Mouse (Mus musculus) frontal cortex, adult (tissue): ENCODE results near the gene Syt9.

Source experiments
- ATAC-seq: cut with Nextera tagmentation; 2 replicates; pipeline ENCODE4 v1.9.2; 2017; ENCODE audit warnings: mild to moderate bottlenecking, moderate library complexity, mixed read lengths; ENCODE audit not compliant: low TSS enrichment

Syt9 gene

DNA sequence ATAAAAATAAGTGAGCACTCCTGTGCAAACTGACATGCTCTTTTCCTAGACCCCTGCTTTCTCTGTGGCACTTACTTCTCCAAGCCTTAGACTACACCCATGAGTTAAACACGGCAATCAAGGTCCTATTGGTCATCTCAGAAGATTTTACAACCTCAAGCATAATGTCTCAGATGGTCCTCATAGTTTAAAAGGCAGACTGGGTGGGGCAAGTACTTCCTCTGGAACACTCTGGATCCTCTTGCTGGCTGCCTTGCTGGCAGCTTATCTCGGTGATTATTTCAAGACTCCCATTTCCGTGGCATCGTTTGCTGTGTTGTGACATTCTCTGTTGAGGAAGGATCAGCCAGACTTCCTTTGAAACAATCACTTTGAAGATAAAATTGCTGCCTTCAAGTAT is 169.5 kb downstream of the Syt9 start:
- ATAC-seq = no peak

DNA sequence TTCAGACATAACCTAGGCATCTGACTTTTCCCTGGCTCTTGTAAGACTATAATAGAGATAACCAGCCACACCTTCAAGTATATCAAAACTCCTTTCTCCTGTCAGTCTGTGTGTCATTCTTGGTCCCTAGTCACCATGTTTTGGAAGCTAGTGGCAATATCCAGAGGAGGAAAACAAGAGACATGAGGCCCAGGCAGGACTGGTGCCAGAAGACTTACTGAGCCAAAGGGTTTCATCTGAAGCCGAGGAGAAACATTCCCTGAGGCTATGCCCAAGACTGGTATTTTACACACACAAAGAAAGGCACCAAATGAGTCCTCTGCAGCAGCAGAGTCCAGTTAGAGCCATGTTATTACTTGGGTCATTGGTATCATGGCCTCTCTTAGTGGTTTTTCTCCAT is 174.5 kb downstream of the Syt9 start:
- ATAC-seq = no peak

GRCm38 (mm10) chr7:107547872-107548271 is 177.3 kb downstream of the Syt9 start:
- ATAC-seq = no peak

GRCm38 (mm10) chr7:107553461-107553860 is 182.9 kb downstream of the Syt9 start:
- no peak for ATAC-seq

DNA sequence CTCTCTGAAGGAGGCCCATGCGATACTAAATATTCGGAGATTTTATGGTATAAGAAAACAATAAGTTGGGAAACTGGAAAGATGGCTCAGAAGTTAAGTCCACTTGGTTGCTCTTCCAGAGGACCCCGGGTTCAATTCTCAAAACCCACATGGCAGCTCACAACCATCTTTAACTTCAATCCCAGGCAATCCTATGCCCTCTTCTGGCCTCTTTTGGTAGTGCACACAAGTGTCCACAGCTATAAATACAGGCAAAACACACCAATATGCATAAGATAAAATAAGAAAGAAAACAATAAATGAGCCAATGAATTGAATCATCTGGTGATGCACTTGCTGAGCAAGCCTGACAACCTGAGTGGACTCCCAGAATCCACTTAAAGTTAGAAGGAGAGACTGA is 185.4 kb downstream of the Syt9 start:
- no peak for ATAC-seq

- ATAC-seq = no peak
Measured at GRCm38 (mm10) chr7:107560675-107561074, 190.1 kb downstream of the Syt9 start.

- ATAC-seq = no peak
Measured at GRCm38 (mm10) chr7:107561584-107561983, 191.1 kb downstream of the Syt9 start.

GRCm38 (mm10) chr7:107563727-107564126 is 193.2 kb downstream of the Syt9 start:
- ATAC-seq = no peak

- ATAC-seq = peak; percentile 52
Measured at GRCm38 (mm10) chr7:107567261-107567671, 196.7 kb downstream of the Syt9 start, which contains the start of gene Olfml1. Olfml1 (plus strand) TSS chr7:107567446.

DNA sequence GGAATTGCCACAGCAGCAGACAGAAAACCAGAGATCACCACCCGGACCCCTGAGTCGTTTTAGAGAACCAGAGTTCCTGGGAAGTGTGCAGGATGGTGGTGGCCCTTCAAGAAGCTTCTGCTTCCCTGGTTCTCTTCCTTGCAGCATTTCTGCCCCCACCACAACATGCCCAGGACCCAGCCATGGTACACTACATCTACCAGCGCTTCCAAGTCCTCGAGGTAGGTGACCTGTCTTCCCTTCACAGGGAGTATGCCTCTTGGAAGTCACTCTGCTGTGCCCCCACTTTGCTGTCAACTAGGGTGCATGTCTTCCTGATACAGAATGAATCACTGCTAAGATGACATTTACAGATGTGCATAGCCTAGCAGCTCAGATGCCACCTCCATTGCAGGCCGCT is 197.1 kb downstream of the Syt9 start:
- no peak for ATAC-seq

DNA sequence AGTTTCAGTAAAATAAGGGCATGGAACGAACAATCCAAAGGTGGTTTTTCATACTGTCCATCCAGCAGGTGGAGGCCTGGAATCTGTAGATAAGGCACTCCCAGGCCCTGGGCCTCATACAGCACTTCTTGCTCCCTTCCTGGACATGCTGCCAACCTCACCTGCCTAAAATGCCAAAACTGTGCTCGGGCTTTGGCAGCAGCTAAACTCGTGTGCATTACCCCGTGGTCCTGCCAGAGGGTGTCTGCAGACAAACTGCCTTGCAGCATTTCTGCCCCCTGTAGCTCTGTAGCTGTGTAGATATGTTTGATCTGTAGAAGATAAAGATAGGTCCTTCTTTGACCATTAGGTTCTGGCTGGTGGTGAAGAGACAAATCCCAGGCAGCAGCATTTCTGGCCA is 198.4 kb downstream of the Syt9 start:
- no peak for ATAC-seq

DNA sequence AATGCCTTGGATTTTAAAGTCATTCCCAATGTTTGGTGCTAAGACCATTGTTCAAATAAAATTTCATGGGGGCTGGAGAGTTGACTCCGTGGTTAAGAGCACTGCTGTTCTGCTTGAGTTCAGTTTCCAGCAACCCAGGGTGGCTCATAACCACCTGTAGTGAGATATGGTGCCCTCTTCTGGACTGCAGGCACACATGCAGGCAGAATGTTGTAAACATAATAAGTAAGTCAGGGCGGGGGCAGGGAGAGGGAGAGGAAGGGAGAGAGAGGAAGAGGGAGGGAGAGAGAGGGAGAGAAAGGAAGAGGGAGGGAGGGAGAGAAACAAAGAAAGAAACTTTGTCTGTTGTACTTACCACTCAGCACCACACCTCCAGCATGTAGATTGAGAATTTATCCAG is 203.3 kb downstream of the Syt9 start:
- no peak for ATAC-seq

GRCm38 (mm10) chr7:107574276-107574675 is 203.7 kb downstream of the Syt9 start:
- ATAC-seq = no peak

GRCm38 (mm10) chr7:107592641-107593040 is 222.1 kb downstream of the Syt9 start:
- ATAC-seq = peak; percentile 34; the same call in 1 of the 2 replicates

DNA sequence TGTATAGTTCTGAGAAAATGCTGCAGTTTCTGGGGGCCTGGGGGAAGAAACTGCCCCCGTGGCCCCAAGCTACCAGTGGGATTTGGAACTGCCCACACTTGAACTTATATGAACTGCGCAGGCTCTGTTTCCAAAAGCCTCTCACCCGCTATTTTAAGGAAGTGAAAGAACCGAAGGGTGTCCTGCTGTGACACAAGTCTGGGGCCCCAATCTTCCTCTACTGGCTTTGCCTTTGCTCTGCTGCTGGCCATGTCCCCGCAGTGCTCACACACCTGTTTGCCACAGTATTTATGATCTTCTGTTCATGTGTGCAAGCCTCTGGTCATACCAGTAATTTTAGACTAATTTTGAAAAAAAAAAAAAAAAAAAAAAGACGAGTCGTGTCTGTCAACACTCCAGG is 223.4 kb downstream of the Syt9 start:
- no peak for ATAC-seq

- peak; percentile 60; the same call in 1 of the 2 replicates for ATAC-seq
Measured at GRCm38 (mm10) chr7:107594325-107594856, 223.9 kb downstream of the Syt9 start.

DNA sequence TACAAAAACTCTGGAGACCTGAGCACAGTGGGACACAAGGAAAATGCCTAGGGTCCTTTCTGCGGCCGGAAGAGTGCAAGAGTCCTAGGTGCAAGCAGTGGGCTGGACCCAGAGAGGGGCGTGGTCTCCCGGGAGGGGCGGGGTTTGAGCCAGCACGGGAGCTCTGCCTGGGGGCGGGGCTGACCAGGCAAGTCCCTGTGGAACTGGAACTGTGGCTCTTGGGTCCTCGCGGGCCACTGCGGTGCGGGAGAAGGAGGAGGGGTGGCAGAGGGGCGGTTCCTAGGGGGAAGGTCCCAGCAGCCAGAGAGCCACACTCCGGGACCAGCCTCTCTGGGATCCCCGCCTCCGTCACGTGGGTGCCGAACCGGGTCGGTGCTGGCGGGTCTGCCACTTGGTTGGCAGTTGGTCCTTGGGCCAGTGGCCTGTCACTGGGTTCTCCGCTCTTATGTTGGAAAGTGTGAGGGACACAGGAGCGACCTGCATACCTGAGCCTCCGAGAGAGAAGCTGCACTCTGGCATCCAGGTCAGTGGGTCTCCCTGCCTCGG is 224.4 kb downstream of the Syt9 start, which contains the start of gene Ppfibp2:
Gene Ppfibp2, plus strand, starts transcription at position 351 of the 546 bp plus-strand sequence.
- peak; percentile 91 for ATAC-seq

- ATAC-seq = no peak
Measured at GRCm38 (mm10) chr7:107595426-107595825, 224.9 kb downstream of the Syt9 start.

DNA sequence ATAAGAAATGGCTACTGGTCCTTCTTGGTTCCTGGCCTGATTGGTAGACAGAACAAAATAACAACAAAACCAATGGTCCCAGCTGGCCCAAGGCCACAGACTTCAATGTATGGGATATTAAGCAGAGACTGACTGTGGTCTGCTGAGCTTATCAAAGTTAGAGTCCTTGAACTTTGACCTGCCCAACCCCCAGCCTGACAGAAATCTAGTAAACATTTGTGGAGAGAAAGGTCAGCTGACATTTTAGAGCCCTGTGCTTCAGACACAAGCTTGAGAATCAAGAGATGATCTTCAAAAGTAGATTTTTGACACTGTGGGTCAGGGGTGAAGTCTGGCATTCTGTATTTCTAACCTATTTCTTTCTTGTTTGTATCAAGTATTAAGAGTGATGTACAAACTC is 226.2 kb downstream of the Syt9 start:
- no peak for ATAC-seq

DNA sequence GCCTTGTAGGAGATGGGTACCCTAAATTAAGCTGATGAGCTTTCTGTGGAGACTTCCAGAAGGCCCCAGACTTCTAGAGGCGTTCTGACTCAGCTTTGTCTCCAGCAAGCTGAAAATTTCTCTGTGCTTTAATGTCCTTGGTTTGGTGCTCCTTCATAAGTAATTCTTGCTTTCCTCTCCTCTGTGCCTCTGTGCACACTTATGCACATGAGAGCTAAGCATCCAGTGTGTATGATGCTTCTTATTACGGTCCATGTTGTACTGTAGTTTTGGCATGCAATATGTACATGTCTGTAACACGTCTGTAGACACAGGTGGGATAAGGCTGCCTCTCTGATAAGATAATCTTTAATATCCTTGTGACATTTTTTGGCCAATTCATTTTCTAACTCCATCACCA is 227.4 kb downstream of the Syt9 start:
- no peak for ATAC-seq
